Mouse (Mus musculus): Measurements from ENCODE around the gene Ccdc152. TPM values are rescaled to one million over a fixed set of nuclear protein-coding genes. Genes with fewer than 3 reads are reported as not detected.
"Not testable (repeated sequence)": the region's sequence is repeated elsewhere in the genome, so short reads cannot be mapped to it uniquely, and the experiment has no call there.

Gene Ccdc152
- polyA plus RNA-seq, 2 experiments from 2014 or later, result 0.89 to 1.4 TPM

GRCm38 (mm10) chr15:3273191-3273590 is 30.1 kb downstream of the Ccdc152 start:
- ATAC-seq, result no peak

GRCm38 (mm10) chr15:3271216-3271615 is 32.1 kb downstream of the Ccdc152 start:
- ATAC-seq, result peak; percentile 15

- ATAC-seq, result peak; percentile 73
These were observed 32.7 kb downstream of the Ccdc152 start for GRCm38 (mm10) chr15:3270646-3271077.

- peak; percentile 32 for ATAC-seq
These were observed 33.2 kb downstream of the Ccdc152 start for GRCm38 (mm10) chr15:3269996-3270645.

GRCm38 (mm10) chr15:3269496-3269895 is 33.8 kb downstream of the Ccdc152 start:
- ATAC-seq, result no peak

GRCm38 (mm10) chr15:3268247-3268646 is 35.1 kb downstream of the Ccdc152 start, which contains the start of gene Selenop:
Gene Selenop, plus strand, starts transcription at chr15:3268547.
- no peak for ATAC-seq

- no peak for ATAC-seq
These were observed 38.5 kb downstream of the Ccdc152 start for GRCm38 (mm10) chr15:3264828-3265227.

- ATAC-seq, result peak; percentile 37
These were observed 39.0 kb downstream of the Ccdc152 start for GRCm38 (mm10) chr15:3264293-3264692.

- no peak for ATAC-seq
These were observed 40.4 kb downstream of the Ccdc152 start for GRCm38 (mm10) chr15:3262883-3263282.

- ATAC-seq, result no peak
These were observed 43.0 kb downstream of the Ccdc152 start for GRCm38 (mm10) chr15:3260309-3260708.

- ATAC-seq, result no peak
These were observed 44.3 kb downstream of the Ccdc152 start for GRCm38 (mm10) chr15:3259025-3259424.

GRCm38 (mm10) chr15:3251718-3252067 is 51.6 kb downstream of the Ccdc152 start:
- no peak for ATAC-seq

GRCm38 (mm10) chr15:3251031-3251717 is 52.2 kb downstream of the Ccdc152 start:
- no peak for ATAC-seq

- ATAC-seq, result no peak
These were observed 52.7 kb downstream of the Ccdc152 start for GRCm38 (mm10) chr15:3250620-3251019.

GRCm38 (mm10) chr15:3245036-3245435 is 58.3 kb downstream of the Ccdc152 start:
- ATAC-seq, result not testable (repeated sequence)

GRCm38 (mm10) chr15:3237963-3238362 is 65.4 kb downstream of the Ccdc152 start:
- no peak for ATAC-seq

- no peak for ATAC-seq
These were observed 67.0 kb downstream of the Ccdc152 start for GRCm38 (mm10) chr15:3236338-3236737.

- ATAC-seq, result peak; percentile 79
These were observed 69.3 kb downstream of the Ccdc152 start for GRCm38 (mm10) chr15:3233837-3234551.

GRCm38 (mm10) chr15:3232168-3232835 is 71.0 kb downstream of the Ccdc152 start:
- no peak for ATAC-seq

GRCm38 (mm10) chr15:3231004-3231403 is 72.3 kb downstream of the Ccdc152 start:
- no peak for ATAC-seq
